Mouse (Mus musculus): ENCODE results near the gene Kctd20.

- TF ChIP-seq POLR2A (IDR thresholded peaks at IDR 0.05; ENCODE audit: low read depth, low read length) (no peak), CTCF (IDR thresholded peaks at IDR 0.05; ENCODE audit: borderline replicate concordance, insufficient read depth, low read length) (no peak)
These were observed 10.8 kb upstream of the Kctd20 start for GRCm38 (mm10) chr17:28940776-28941555.
